Mouse (Mus musculus) right cerebral cortex, adult 2 months (tissue): ENCODE measurements around the gene Tcf20.
A peak's percentile ranks its signal among the peaks of the same experiment; 100 is the strongest.
"Not testable (repeated sequence)": the region's sequence is repeated elsewhere in the genome, so short reads cannot be mapped to it uniquely, and the experiment has no call there.

Experiments used
- DNase-seq, 2 experiments: peaks; one replicate each; pipeline ENCODE4 v3.0.0; 2021 to 2022; ENCODE audit warnings: low spot score in 2 of 2

The Tcf20 gene

GRCm38 (mm10) chr15:82814321-82814720, 173.4 kb downstream of the Tcf20 start:
- DNase-seq, result no peak

GRCm38 (mm10) chr15:82810556-82810955, 177.1 kb downstream of the Tcf20 start:
- no peak for DNase-seq

- DNase-seq, result no peak
Observed at GRCm38 (mm10) chr15:82809511-82809910, 178.2 kb downstream of the Tcf20 start.

GRCm38 (mm10) chr15:82806969-82807763, 180.5 kb downstream of the Tcf20 start:
- DNase-seq, result no peak

GRCm38 (mm10) chr15:82804708-82805639, 182.7 kb downstream of the Tcf20 start:
- DNase-seq, result peak; percentile 90 to 96

- DNase-seq, result no peak
Observed at GRCm38 (mm10) chr15:82795936-82796440, 191.7 kb downstream of the Tcf20 start.

- DNase-seq, result no peak
Observed at GRCm38 (mm10) chr15:82794277-82794676, 193.4 kb downstream of the Tcf20 start, which contains the start of gene Cyp2d26. Cyp2d26 (minus strand) TSS chr15:82794294.

GRCm38 (mm10) chr15:82793868-82794267, 193.8 kb downstream of the Tcf20 start:
- DNase-seq, result no peak

- no peak for DNase-seq
Observed at GRCm38 (mm10) chr15:82793454-82793853, 194.2 kb downstream of the Tcf20 start.

- DNase-seq, result no peak
Observed at GRCm38 (mm10) chr15:82792566-82792965, 195.1 kb downstream of the Tcf20 start.

- DNase-seq, result no peak
Observed at GRCm38 (mm10) chr15:82784581-82784980, 203.1 kb downstream of the Tcf20 start.

- no peak for DNase-seq
Observed at GRCm38 (mm10) chr15:82783800-82784199, 203.9 kb downstream of the Tcf20 start.

- not testable (repeated sequence) for DNase-seq
Observed at GRCm38 (mm10) chr15:82777856-82778255, 209.8 kb downstream of the Tcf20 start.

GRCm38 (mm10) chr15:82765943-82766342, 221.7 kb downstream of the Tcf20 start:
- DNase-seq, result no peak

GRCm38 (mm10) chr15:82764881-82765280, 222.8 kb downstream of the Tcf20 start:
- DNase-seq, result no peak

- no peak for DNase-seq
Observed at GRCm38 (mm10) chr15:82763631-82764420, 223.8 kb downstream of the Tcf20 start, which contains the start of gene Cyp2d40. Cyp2d40 (minus strand) TSS chr15:82764183.
